Mouse (Mus musculus): ENCODE measurements at regions not wholly inside any gene's neighbourhood (a gene's known extent, or its start where the extent isn't known, plus 50 kb on each side); places are given as distances from the start of the nearest gene placed in this dataset.

GRCm38 (mm10) chr11:82588744-82589143, 175.4 kb downstream of the Cct6b start:
- no peak for DNase-seq (ENCODE audit: low read depth)

DNA sequence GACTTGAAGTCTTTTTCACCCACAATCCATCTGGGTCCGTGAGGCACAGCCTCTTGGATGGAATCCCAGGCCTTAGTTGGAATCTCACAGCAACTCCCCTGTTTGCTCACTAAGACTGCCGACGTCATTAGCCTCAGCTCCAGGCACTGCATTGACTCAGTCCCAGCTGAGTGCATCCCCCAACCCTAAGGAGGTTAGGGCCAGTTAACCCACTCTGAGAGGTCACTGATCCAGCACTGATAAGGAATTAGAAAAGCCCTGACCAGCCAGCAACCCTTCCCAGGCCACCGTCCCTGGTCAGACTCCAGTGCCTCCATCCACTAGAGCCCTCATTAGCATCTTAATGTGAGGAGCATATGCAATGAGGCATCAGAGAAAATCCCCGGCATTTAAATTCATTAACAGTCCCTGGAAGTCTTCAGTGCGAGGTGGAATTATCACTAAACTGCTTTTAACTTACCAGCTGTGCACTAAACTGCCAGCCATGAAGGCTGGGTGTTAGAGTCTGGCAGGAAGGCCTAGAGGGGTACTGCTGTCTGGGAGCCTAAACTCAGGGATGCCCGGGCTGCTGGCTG, 184.2 kb downstream of the Cct6b start:
- DNase-seq (ENCODE audit: low read depth): no peak

GRCm38 (mm10) chr11:82576019-82576418, 187.3 kb downstream of the Tmem132e start:
- no peak for DNase-seq (ENCODE audit: low read depth)

DNA sequence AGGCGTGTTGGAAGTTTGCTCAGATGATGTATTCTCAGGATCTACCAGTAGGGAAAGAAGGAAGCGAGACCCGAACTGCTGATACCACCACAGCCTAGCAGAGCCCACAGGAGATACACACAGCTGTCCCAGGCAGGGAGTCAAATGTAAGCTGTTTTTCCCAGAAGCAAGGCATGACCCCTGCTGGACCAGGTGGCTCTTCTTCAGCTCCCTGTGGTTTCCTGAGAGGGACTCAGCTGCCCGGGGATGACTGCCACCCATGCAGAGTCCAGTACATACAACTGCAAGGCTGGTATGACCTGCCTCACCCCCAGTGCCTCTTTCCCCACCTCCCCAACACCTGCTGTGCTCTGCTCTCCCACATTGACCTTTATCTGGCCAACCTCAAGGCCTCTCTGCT, 184.4 kb downstream of the Tmem132e start:
- no peak for DNase-seq (ENCODE audit: low read depth)

- DNase-seq (ENCODE audit: low read depth): no peak
Observed at GRCm38 (mm10) chr11:82571525-82571924, 182.8 kb downstream of the Tmem132e start.

GRCm38 (mm10) chr11:82569819-82570218, 181.1 kb downstream of the Tmem132e start:
- no peak for DNase-seq (ENCODE audit: low read depth)

DNA sequence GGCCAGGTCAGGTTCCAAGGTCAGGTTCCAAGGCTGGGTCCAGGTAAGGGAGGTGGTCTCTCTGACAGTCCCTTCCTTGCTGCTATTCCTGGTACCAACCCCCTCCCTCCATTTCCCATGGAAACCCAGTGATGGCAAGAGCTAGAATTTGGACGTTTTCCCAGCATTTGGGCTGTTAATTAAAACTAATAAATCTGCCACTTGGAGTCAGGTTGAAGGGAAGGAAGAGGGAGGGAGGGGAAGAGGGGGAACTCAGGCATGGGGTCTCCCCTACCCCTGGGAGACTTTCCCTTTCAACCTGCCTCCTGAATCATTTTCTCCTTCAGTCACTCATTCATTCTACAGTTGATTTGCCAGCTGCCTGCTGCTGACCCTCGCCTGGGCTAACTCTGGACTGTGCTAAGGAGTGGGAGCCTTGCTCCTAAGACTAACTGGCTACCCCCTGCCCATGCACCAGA, 179.5 kb downstream of the Tmem132e start:
- DNase-seq (ENCODE audit: low read depth): no peak

GRCm38 (mm10) chr11:82567014-82567685, 178.4 kb downstream of the Tmem132e start:
- DNase-seq (ENCODE audit: low read depth): no peak

- no peak for DNase-seq (ENCODE audit: low read depth)
Observed at GRCm38 (mm10) chr11:82566092-82566491, 177.4 kb downstream of the Tmem132e start.

DNA sequence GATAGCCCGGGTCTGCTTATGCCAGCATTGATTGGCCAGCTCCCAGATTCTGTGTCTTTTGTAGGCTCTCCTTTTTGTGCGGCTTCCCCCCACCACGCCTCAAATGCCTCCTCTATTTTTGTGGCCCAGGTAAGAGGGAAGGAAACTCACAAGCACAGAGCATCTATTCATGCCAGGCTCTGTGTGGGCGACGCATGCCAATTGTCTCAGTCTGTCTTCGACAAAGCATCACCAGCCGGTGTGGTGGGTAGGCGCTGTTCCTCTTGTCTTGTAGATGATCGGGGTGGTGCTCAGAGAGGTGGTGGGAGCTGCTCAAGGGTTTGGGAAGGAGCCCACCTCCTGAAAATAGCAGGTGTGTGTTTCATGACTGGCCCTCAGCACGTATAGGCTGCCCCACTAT, 175.5 kb downstream of the Tmem132e start:
- DNase-seq (ENCODE audit: low read depth): no peak

GRCm38 (mm10) chr11:82542028-82542427, 153.3 kb downstream of the Tmem132e start:
- DNase-seq (ENCODE audit: low read depth): no peak

DNA sequence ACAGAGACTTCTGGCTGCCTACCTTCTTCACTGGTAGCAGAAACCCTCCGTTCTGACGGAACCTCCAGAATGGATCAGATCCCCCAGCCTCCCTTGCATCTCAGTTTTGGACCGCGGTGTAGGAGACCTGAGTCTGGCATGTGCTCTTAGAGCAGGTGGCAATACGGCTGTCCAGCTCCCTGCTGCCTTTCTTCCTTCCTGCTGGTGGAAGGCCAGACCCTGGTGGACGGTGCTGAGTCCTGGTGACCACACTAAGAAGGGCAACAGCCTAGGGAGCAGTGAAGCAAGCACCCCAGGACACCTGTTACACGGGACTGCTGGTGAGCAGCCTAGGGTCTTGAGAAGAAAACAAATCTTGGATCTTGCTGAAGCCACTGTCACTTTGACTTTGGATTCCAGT, 152.7 kb downstream of the Tmem132e start:
- no peak for DNase-seq (ENCODE audit: low read depth)

DNA sequence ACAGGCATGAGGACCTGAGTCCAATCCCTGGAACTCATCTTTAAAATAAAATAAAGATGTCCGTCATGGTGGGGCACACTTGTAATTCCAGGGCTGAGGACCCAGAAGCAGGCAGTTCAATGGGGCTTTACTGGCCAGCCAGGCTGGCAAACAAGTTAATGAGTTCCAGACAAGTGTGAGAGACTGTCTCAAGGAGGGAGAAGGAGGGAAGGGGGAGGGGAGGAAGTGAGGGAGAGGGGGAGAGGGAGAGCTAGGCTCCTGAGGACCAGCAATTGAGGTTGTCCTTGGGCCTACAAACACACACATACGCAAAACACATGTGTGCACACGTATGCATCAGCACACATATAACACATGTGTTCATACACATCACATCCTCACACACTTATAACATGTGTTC, 149.2 kb downstream of the Tmem132e start:
- no peak for DNase-seq (ENCODE audit: low read depth)

GRCm38 (mm10) chr11:82523200-82523802, 134.6 kb downstream of the Tmem132e start:
- DNase-seq (ENCODE audit: low read depth): no peak

- DNase-seq (ENCODE audit: low read depth): no peak
Observed at GRCm38 (mm10) chr11:82521383-82521782, 132.7 kb downstream of the Tmem132e start.

- no peak for DNase-seq (ENCODE audit: low read depth)
Observed at GRCm38 (mm10) chr11:82518691-82519090, 130.0 kb downstream of the Tmem132e start.

GRCm38 (mm10) chr11:82514526-82515144, 125.9 kb downstream of the Tmem132e start:
- no peak for DNase-seq (ENCODE audit: low read depth)

- no peak for DNase-seq (ENCODE audit: low read depth)
Observed at GRCm38 (mm10) chr11:82508564-82508963, 119.9 kb downstream of the Tmem132e start.

Data from naive thymus-derived CD4-positive, alpha-beta T cell, adult 2 months (primary cell).